Mouse (Mus musculus) embryonic stem cell, embryonic (primary cell): ENCODE measurements around the gene Dgki.

Experiments
- CTCF ChIA-PET, 4 experiments: fragments of 300-600 bp in 2 of 4; fragments of 350-600 bp in 2 of 4; sonication (Branson Sonifier 250); formaldehyde crosslinking; loops; one replicate each; lab custom pipeline; 2022; ENCODE audit warnings: inconsistent platforms in 2 of 4; lab: Charles Lee
- POLR2A ChIA-PET, 4 experiments: fragments of 300-600 bp in 2 of 4; fragments of 350-600 bp in 2 of 4; sonication (Branson Sonifier 250); formaldehyde crosslinking; loops; one replicate each; lab custom pipeline; 2022; ENCODE audit warnings: antibody characterized with exemption in 4 of 4, inconsistent platforms in 1 of 4; lab: Charles Lee

Dgki gene

DNA sequence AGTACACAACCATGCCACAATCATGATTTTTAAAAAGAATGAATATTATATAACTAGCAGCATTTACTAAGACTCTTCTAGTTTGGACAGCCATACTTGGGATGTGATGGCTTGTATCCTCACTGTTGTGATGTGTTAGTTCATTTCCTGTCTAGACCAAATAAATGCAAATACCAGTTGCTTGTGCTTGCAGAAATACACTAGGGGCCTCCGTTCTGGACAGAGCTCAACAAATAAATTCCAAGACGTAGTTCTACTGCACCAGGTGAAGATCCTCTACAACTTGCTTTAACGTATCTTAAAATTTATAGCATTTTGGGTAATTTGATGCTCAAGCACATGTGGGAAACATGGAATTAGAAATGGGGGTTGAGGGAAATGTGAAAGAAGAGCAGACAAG, 239.9 kb downstream of the Dgki start:
- ChIA-PET CTCF (no interaction called here), POLR2A (no interaction called here)

DNA sequence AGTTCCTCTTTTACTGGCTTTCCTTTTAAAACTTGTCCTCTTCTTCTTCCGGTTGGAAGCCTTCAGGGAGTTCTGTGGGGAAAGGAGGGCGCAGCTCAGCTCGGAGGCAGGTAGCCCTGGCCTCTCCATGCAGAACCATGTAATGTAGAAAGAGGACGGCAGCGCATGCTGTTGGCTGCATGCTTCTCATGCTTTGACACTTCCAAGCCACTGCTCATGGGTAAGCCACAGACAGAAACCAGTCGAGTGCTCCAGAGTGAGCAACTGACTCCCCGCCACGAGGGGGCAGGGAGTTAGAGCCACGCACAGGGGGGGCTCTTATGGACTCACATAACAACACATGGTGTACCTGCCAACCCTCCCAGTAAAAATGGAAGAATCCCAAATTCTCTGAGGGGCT, 242.0 kb downstream of the Dgki start:
- ChIA-PET POLR2A (interaction anchor here in 1 of 4 experiments (0.8 kb wide), 1 partner anchor 384 kb away, joined by 3 read pairs; the partner anchor contains the start of gene Creb3l2), CTCF (no interaction called here)

DNA sequence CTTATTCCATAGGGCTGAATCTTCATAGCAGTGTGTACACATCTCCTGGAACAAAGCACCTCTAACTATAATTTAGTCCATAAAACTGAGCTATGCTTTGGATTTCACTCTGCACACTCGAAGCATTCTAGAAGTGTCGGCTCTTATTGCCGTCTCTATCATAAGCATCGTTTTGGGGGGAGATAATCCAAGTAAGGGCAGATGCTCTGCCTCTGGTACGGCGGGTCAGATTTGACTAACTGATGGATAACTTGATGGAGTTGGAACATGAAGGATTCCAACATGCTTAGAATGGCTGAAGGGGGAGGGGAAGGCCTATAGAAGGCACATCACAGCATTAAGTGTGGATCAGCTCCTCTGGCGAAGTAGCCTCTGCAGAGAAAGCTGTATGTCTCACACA, 242.4 kb downstream of the Dgki start:
- ChIA-PET POLR2A (interaction anchor here in 1 of 4 experiments (0.8 kb wide), 1 partner anchor 385 kb away, joined by 3 read pairs; the partner anchor contains the start of gene Creb3l2), CTCF (no interaction called here)

DNA sequence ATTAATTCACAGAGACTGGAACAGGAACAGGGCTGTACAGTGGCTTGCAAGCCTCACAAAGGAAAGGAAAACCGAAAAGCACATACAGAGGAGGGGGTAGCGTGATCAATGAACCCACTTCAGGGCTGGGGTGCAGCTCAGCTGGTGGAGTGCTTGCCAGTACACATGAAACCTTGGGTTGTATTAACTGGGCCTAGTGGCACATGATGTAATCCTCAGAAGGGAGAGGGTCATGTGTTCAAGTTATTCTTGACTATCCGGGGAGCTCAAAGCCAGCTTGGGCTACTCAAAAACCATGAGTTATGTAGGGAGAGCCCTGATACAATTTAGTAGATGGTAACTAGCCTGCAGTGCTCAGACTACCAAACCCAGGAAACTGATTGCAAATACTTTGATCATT, 244.3 kb downstream of the Dgki start:
- ChIA-PET CTCF (interaction anchor here in 3 of 4 experiments (0.6 to 1.0 kb wide), 4 partner anchors 47 to 423 kb away, joined by 3 to 4 read pairs (median 4); no protein-coding TSS in a partner anchor), POLR2A (interaction anchor here in 1 of 4 experiments (0.6 kb wide), 1 partner anchor 496 kb away, joined by 3 read pairs; no protein-coding TSS in a partner anchor)

DNA sequence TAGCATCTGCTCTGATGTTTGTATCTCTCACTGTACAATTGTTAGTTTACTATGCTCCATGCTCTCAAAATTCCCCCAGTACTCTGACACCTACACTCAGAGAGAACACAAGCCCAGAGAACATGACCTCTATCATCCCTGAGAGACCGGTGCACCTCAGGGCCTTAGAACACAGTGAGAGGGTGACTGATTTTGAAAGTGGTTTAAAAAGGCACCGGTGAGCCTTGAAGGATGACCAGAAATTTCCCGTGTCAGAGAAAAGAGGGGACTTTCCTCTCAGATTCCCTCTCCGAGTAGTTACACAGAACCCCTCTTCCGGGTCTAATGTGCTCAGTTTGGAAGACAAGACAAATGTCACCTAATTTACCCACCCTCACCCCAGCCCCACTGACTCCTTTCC, 244.9 kb downstream of the Dgki start:
- ChIA-PET POLR2A (no interaction called here), CTCF (interaction anchor here in 3 of 4 experiments (0.5 to 1.0 kb wide), 4 partner anchors 47 to 393 kb away, joined by 3 to 4 read pairs (median 4); no protein-coding TSS in a partner anchor)

DNA sequence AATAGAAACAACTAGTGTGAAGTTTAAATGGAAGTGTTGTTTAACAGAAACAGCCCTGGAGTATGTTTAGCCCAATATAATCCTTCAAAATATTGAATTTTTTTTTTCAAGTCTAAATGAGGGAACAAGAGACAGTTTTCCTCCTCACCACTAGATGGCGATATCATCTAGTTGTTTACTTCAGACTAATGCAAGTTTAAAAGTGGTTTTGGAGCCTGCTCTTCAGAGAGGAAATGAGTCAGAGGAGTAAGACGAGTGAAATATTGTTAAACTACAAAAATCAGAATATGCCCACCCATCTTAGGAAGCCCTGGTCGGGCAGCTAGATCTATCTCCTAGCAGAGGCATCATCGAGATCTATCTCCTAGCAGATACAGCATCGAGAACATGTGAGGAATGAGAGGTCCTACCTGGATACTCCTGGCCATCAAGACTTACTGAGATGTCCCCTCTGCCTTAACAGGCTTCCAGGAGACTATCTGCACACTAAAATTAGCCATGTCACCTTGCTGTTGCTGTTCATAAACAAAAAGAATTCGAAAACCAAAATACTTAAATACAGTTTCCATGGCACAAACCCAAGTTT, 245.5 kb downstream of the Dgki start:
- POLR2A ChIA-PET, result interaction anchor here in 2 of 4 experiments (0.6 kb wide), 2 partner anchors 41 to 912 kb away, joined by 3 to 5 read pairs; no protein-coding TSS in a partner anchor
- CTCF ChIA-PET, result interaction anchor here in 1 of 4 experiments (0.5 kb wide), 1 partner anchor 47 kb away, joined by 3 read pairs; no protein-coding TSS in a partner anchor

DNA sequence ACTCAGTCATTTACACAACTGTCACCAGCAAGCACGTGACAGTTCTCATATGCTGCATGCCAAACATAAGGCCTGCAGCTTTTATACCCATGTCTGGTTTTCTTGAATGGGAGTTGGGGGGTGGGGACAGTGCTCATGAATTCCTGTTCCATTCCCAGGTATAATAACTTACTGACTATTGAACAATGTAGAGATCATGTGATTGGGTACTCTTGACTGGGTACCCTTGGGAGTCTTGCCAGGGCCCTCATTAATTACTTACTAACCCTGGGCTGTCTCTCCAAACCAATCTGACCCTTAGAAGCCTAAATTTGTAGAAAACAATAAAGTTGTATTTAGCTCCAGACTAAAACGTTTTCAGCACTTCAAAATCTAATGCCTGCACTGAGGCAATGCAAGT, 246.6 kb downstream of the Dgki start:
- POLR2A ChIA-PET, result interaction anchor here in 1 of 4 experiments (0.6 kb wide), 1 partner anchor 836 kb away, joined by 3 read pairs; no protein-coding TSS in a partner anchor

DNA sequence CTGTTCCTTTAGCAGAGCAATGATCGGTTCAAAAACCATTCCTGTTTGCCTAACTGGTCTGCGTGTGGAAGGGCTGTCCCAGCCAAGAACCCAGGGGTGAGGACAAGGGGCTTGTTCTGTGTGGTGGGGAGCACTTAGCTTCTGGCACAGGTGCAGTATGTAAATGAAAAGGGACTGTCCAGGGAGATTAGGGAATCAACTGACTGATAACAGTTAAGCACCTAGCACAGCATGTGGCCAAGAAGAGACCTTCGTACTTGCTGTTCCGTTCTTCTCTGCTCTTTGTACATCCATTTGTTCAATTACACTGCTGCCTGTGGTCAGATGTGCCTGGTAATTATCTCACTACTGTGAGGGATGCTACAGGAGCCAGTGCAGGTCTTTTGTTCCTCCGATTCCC, 248.3 kb downstream of the Dgki start:
- ChIA-PET POLR2A (no interaction called here), CTCF (no interaction called here)

More for the DNA sequence above, 246.6 kb downstream of the Dgki start:
- CTCF ChIA-PET, result interaction anchor here in 2 of 4 experiments (0.6 to 0.7 kb wide), 3 partner anchors 39 to 225 kb away, joined by 3 read pairs; no protein-coding TSS in a partner anchor

DNA sequence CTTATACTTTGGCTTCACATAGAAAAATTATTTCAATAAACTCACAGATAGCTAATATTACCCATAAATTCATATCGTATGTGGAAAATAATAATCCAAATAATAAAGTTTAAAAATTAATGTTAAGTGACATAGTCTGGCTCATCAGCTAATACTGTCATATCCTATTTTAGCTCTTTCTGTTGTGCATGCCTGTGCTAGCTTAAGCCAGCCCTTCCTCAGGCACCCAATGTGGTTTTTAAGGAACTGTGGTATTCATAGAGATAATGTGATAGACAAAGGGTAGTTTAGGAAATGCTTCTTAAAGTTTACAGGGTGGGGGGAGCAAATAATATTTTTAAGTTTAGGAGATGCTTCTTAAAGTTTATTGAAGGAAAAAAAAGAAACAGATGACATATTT, 248.8 kb downstream of the Dgki start:
- ChIA-PET CTCF (no interaction called here), POLR2A (no interaction called here)

DNA sequence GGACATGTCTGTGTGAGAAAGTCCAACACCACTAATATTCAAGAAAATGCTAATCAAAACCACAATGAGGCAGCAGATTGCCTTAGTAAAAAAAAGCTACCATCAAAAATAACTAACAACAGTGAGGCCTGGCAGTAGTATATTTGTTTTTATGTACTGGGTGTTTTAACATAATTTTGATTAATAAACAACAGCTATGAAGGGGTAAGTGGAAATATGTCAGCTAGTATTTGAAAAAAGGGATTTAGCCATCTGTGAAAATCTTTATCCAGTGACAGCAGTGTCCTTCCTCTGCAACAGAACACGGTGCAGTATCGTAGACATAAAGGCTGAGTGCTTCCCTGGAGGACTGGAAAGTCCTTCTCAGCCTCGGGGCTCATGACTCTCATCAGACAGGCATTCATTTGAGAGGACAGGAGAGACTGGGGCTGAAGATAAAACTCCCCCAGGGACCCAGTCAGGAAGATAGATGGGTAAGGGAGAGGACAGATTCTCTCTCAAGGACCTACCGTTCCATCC, 252.3 kb downstream of the Dgki start:
- ChIA-PET CTCF (interaction anchor here in 1 of 4 experiments (0.6 kb wide), 1 partner anchor 81 kb away, joined by 5 read pairs; no protein-coding TSS in a partner anchor), POLR2A (no interaction called here)

DNA sequence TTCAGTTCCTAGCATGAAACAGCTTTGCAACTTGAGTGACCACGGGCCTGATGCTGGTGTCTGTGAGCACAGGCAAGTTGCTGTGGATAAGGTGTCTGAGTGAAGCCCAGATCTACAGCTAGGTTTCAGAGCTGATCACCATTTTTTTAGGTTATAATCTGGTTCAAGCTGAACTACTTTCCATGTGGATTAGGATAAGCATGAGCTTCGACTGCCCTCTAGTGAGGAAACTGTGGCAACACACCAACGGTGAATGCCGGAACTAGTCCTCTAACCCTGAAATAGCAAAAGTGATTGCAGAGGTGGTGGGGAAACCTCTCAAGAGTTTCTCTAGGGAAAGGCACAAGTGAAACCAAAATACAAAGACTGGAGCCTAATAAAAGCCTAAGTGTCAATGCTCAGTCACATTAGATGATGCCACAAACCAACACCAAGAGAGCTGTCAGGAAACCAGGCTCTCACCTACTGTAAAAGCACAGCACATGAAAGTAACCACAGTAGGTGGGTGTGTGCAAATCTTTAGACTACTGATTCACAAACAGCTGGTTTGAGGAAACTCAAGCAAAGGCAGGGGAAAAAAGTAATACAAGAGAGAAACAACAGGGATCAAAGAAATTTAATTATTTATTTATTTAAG, 253.7 kb downstream of the Dgki start:
- ChIA-PET POLR2A (interaction anchor here in 1 of 4 experiments (0.6 kb wide), 1 partner anchor 906 kb away, joined by 3 read pairs; no protein-coding TSS in a partner anchor), CTCF (interaction anchor here (0.6 to 1.9 kb wide), 14 partner anchors 9 to 1666 kb away, joined by 3 to 11 read pairs (median 3); no protein-coding TSS in a partner anchor)

DNA sequence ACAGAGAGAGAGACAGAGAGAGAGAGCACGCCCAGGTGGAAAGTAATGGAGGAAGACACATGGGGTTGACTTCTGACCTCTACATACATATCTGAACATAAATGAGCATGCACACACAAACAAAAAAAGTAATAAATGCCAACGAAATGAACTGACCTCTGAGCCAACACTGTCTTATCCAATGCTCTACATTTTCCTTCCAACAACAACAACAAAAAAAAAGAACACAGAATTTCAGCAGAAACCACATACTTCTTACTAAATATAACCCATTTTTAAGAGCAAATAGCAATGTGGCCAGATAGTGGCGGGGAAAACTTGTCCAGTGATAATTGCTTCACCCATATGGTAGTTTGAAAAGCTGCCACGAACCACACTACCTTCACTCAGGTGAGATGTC, 255.2 kb downstream of the Dgki start:
- POLR2A ChIA-PET, result no interaction called here
- CTCF ChIA-PET, result no interaction called here

DNA sequence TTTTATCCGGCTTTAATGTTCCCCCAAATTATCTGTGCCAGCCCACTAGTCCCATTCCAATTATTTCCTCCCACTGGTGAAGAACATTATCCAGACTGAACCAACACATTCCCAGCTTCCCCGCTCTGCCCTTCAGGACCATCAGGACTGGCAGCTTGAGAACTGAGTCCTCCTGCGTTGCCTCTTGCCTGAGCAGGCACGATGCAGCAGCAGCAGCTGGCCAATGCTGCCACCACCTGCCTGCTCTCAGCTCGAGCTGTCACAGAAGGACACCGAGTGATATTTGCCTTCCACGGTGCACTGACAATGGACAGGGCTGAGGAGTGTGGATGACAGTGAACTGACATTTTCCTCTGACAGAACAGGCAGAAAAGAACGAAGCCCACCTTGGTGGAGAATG, 261.5 kb downstream of the Dgki start:
- ChIA-PET POLR2A (no interaction called here), CTCF (interaction anchor here in 2 of 4 experiments (0.6 to 3.3 kb wide), 2 partner anchors 8 to 721 kb away, joined by 4 to 11 read pairs; no protein-coding TSS in a partner anchor)

DNA sequence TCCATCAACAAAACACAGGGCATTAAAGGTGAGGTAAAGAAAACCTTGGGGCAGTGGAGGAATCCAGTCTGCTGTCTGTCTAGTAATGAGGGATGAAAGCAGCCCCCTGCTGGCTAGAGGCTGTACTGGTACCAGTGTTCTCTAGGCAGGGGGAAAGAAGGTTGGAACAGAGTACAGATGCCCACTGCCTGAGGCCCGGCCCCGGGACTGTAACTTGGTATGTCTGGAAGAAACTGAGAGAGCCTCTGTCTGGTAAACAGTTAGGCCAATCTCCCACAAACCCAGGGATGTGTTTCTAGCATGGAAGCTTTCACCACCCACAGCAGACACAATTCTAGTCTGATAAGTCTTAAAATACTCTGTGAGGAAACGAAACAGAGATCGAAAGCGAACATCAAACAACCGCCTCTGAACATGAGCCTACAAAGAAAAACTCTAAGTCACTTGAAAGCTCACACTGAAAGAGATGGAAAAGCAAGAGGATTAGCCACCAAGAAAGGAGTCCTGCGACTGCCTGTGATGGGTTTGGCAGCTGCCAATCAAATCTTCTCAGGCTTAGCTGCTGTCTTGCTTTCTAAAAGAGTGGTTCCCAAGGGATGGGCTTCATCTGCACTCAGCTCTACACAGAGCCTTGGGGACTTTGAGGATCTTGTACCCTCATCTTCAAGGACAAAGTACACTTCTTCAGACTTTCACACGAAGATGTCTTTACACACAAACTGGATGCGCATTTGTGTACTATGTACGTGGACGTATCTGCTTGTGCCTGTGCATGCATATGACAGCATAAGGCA, 262.7 kb downstream of the Dgki start:
- POLR2A ChIA-PET, result no interaction called here
- CTCF ChIA-PET, result interaction anchor here in 2 of 4 experiments (0.6 to 3.3 kb wide), 4 partner anchors 9 to 1027 kb away, joined by 3 to 11 read pairs (median 4); no protein-coding TSS in a partner anchor

DNA sequence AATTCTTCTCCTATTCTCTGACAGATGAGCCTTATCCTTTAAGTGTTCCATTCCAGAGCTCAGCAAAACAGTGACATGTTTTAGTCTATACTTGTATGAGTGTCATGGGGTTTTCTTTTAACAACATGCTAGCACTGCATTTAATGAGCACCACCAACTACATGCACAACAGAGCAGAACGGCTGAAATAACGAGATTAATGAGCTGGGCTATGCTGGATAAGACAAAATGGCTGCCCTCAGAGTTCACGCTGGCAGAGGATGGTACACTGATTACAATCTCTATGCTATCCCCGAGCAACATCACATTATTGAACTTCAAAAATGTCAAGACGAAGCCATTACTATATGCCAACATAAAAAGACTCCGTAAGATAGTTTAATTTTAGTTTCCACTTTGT, 264.3 kb downstream of the Dgki start:
- ChIA-PET CTCF (interaction anchor here in 2 of 4 experiments (0.6 to 3.3 kb wide), 3 partner anchors 11 to 642 kb away, joined by 3 to 11 read pairs (median 4); no protein-coding TSS in a partner anchor), POLR2A (interaction anchor here in 1 of 4 experiments (0.7 kb wide), 1 partner anchor 406 kb away, joined by 3 read pairs; no protein-coding TSS in a partner anchor)

DNA sequence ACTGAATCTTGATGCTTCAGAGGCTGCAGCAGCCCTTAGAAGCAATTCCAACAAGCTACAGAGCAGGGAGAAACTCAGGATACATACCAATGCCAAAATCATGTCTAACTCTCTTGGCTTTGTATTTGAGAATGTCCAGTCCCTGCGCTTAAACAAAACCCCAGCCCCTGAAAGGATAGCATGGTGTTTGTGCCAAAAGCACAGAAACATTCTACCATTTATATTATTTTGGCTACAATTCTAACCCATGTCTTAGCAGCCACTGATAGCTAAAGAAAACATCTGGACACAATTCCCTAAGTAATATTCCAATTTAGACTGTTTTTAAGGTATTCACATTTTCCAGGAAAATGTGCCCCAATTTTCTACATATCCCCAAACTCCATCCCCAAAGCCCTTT, 269.0 kb downstream of the Dgki start:
- ChIA-PET CTCF (no interaction called here), POLR2A (no interaction called here)

DNA sequence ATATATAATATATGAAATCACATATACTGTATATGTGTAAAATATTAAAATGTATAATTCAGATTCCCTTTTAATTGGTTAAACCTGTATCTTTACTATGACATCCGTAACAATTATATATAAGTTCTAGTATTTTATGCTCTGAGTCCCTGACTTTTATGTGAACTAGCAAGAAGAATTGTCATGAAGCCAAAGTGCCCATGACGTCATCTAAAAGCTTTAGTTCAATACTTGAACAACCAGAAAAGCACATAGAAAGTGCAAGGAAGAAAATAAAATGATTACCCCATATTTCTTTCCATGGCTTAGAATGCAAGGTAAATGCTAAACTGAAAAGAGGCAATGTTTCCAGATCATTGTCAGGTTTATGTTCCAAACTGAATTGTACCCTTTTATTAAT, 269.6 kb downstream of the Dgki start:
- CTCF ChIA-PET, result no interaction called here
- POLR2A ChIA-PET, result no interaction called here

DNA sequence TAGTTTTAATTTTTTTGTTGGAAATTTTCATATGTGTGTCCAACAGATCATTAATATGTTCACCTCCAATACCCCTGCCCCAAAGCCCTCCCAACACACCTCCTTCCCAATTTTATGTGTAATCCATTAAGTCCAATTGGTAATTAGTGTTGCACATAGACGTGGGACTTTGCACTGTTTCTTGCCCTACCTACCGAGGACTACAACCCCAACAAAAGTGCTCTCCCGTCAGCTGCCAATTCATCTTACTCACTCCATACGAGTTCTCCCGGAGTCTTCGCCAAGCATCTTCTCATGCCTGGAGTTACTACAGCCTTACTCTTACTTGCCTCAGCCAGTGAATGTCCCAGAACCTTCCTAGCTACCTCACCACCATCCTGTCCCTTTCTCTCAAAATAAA, 271.1 kb downstream of the Dgki start:
- CTCF ChIA-PET, result no interaction called here
- POLR2A ChIA-PET, result no interaction called here

DNA sequence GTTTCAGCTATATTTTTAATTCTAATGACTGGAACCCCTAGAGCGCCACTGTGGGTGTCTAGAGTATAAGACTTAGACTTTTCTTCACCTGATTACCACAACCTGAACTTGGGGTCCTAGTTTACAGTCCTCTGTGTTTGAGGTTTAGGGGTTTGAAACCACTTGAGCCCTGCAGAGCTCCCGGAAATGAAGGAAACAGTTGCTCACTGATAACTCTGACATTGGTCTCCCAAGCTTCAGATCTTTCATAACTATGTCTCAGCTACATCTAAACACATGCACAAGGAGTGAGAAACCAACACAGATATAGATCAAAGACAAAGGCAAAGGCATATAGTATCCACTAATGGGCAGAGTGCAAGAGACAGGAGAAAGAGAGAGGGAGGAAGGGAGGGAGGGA, 271.7 kb downstream of the Dgki start:
- POLR2A ChIA-PET, result no interaction called here
- CTCF ChIA-PET, result no interaction called here
